Mouse (Mus musculus) heart, postnatal 0 days (tissue): ENCODE data around the gene Tbcel.

ENCODE experiments used
- CTCF ChIP-seq: IDR thresholded peaks from 2 replicates; pipeline ENCODE4 v1.5.1; 2016; ENCODE audit warnings: antibody characterized with exemption, control low read depth, low read depth
- EP300 ChIP-seq: IDR thresholded peaks from 2 replicates; pipeline ENCODE4 v1.6.1; 2016; ENCODE audit warnings: antibody characterized with exemption, low read depth

GRCm38 (mm10) chr9:42377656-42378055 lies 130.0 kb downstream of the Tbcel start:
- no peak for TF ChIP-seq EP300
- TF ChIP-seq CTCF: no peak
